Mouse (Mus musculus) heart, adult 2 months (tissue): ENCODE data around the gene Gnl2. TPM values are rescaled to one million over a fixed set of nuclear protein-coding genes. Genes with fewer than 3 reads are reported as not detected.
A peak's percentile ranks its signal among the peaks of the same experiment; 100 is the strongest.

Source experiments
- DNase-seq, 2 experiments: peaks; one replicate each; pipeline ENCODE4 v3.0.0; 2021
- H3K27ac ChIP-seq: fragments of 200-600 bp; 2 replicates; pipeline ENCODE4 v1.8.1; 2022
- H3K27me3 ChIP-seq: fragments of 200-500 bp; 2 replicates; pipeline ENCODE4 v1.6.1; 2012; ENCODE audit warnings: mild to moderate bottlenecking, low read length, inconsistent platforms, mixed read lengths; ENCODE audit not compliant: control insufficient read depth, insufficient read depth
- H3K36me3 ChIP-seq: fragments of 200-500 bp; 2 replicates; pipeline ENCODE4 v1.6.1; 2012; ENCODE audit warnings: low read length, inconsistent platforms; ENCODE audit not compliant: control insufficient read depth, insufficient read depth
- H3K4me1 ChIP-seq: fragments of 200-500 bp; 2 replicates; pipeline ENCODE4 v1.6.1; 2011; ENCODE audit warnings: low read length; ENCODE audit not compliant: control insufficient read depth, insufficient read depth
- H3K4me3 ChIP-seq: fragments of 200-600 bp; 2 replicates; pipeline ENCODE4 v1.8.1; 2022
- H3K79me2 ChIP-seq: fragments of 200-500 bp; replicated peaks from 2 replicates; pipeline ENCODE4 v1.6.1; 2012; ENCODE audit warnings: mild to moderate bottlenecking, inconsistent platforms, low read length, moderate library complexity, mixed read lengths; ENCODE audit not compliant: control insufficient read depth, insufficient read depth
- H3K9ac ChIP-seq: fragments of 200-500 bp; 2 replicates; pipeline ENCODE4 v1.6.1; 2012; ENCODE audit warnings: low read depth, mild to moderate bottlenecking, control low read depth, inconsistent platforms, low read length, mixed read lengths
- CTCF ChIP-seq: fragments of 200-600 bp; IDR thresholded peaks from 2 replicates; pipeline ENCODE4 v1.8.1; 2022; ENCODE audit warnings: antibody characterized with exemption, mild to moderate bottlenecking, moderate library complexity
- EP300 ChIP-seq: fragments of 200-500 bp; IDR thresholded peaks from 2 replicates; pipeline ENCODE4 v1.6.1; 2011; ENCODE audit warnings: low read depth, low read length, control low read depth; ENCODE audit not compliant: insufficient read depth
- POLR2A ChIP-seq: fragments of 200-500 bp; IDR thresholded peaks from 2 replicates; pipeline ENCODE4 v1.6.1; 2011; ENCODE audit warnings: mild to moderate bottlenecking, low read depth, low read length, control low read depth; ENCODE audit not compliant: insufficient read depth
- WGBS: fragments of 180-500 bp; shearing (Covaris S2); methylation state at CpG from one replicate; pipeline ENCODE4 v1.1.7; 2018; 5-methylcytosine and 5-hydroxymethylcytosine counted together
- intact Hi-C: fragments of 180-260 bp; cut with DNase I; formaldehyde crosslinking; loops from one replicate; pipeline ENCODE4 v1.15.1; 2025
- polyA plus RNA-seq: library from polyadenylated mRNA; depleted of rRNA; stranded (reverse); fragments of >200 nt; gene quantifications from 2 replicates; pipeline ENCODE4 v1.2.3, GENCODE M21; 2012; rRNA removed
- total RNA-seq, 2 experiments: library from RNA; stranded (reverse); gene quantifications; 2 replicates each; pipeline ENCODE4 v1.2.3; 2021

Gene Gnl2
- total and polyA plus RNA-seq, 3 experiments: 12.2 to 28.7 (median 27.7) TPM

DNA sequence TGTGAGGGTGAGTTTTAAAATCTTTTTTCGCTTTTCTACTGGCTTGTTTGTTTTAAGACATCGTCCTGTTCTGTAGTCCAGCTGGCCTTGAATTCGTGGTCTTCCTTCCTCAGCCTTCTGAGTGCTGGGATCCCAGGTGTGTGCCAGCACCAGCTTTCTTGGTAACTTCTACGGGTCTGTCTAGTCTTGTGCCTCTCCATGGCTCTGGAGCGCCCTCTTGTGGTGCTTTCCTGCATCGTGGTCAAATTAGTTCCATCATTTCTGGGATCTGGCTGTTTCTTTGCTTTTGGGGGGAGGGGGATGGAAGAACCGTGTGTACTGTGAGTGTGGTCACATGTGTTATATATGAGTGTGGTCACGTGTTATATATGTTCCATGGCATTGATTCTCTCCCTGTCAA is 83.1 kb downstream of the Gnl2 start:
- peak; percentile 72 to 86 for DNase-seq
- 0 out of 2 replicates have a peak, but pooled peaks have one; percentile 32 for TF ChIP-seq EP300
- TF ChIP-seq CTCF: no peak; the same call in 1 of the 2 replicates
- TF ChIP-seq POLR2A: no peak
- no peak overlapping the region for H3K9ac ChIP-seq
- no peaks in the 10 kb centered on the region for H3K4me1 ChIP-seq
- no peak overlapping the region for H3K27ac ChIP-seq
- H3K4me3 ChIP-seq: no peak overlapping the region
- H3K36me3 ChIP-seq: no peaks in the 10 kb centered on the region
- 11% methylated on average over 8 of the region's 8 CpGs for WGBS
- no peaks in the 10 kb centered on the region for H3K79me2 ChIP-seq
- intact Hi-C loops: loop anchor here (1.0 kb wide), 1 partner anchor 156 kb away; no protein-coding TSS in a partner anchor
- no peaks in the 10 kb centered on the region for H3K27me3 ChIP-seq

DNA sequence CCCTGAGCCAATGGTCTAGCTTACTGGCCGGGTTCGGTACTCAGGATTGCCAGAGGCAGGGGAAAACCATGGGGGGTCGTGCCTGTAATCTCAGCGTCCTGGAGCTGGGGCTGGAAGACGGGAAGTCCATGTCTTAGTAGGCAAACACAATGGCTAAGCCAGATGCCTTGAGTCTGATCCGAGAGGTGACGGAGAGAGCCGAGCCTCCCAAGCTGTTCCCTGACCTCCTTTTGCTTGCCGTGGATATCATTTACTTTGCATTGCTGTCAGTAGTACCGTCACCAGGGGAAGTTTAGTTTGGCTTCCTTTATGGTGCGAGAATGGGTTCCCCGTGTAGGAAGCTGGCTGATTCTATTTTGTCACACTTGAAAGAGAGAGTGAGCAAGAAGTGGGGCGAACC is 84.9 kb downstream of the Gnl2 start:
- Histone ChIP-seq H3K79me2 (no peaks in the 10 kb centered on the region), H3K9ac (no peak overlapping the region), H3K36me3 (no peaks in the 10 kb centered on the region), H3K27ac (no peak overlapping the region), H3K4me1 (no peaks in the 10 kb centered on the region), H3K4me3 (no peak overlapping the region), H3K27me3 (no peaks in the 10 kb centered on the region)
- 63% methylated on average over 13 of the region's 13 CpGs for WGBS
- DNase-seq: no peak
- intact Hi-C loops: no loop called here
- TF ChIP-seq CTCF: no peak
- TF ChIP-seq POLR2A: no peak
- TF ChIP-seq EP300: no peak

Other genes starting within 250 kb of the Gnl2 start
- 10 to 100 TPM; 15.3 to 15.7 TPM for gene Mtf1, start 214.5 kb upstream of the Gnl2 start, total RNA-seq
- 4.7 and 9.1 TPM in 2 replicates for gene Mtf1, start 214.5 kb upstream of the Gnl2 start, polyA plus RNA-seq
- 10 to 100 TPM; 21.6 to 22.6 TPM for gene Yrdc, start 165.9 kb upstream of the Gnl2 start, total RNA-seq
- 18.4 and 38.6 TPM in 2 replicates for gene Yrdc, start 165.9 kb upstream of the Gnl2 start, polyA plus RNA-seq
- gene 1110065P20Rik, start 165.4 kb upstream of the Gnl2 start, total RNA-seq: 10 to 100 TPM; 18.6 to 20.4 TPM
- 26.3 and 28.0 TPM in 2 replicates for gene 1110065P20Rik, start 165.4 kb upstream of the Gnl2 start, polyA plus RNA-seq
- gene Maneal, start 154.4 kb upstream of the Gnl2 start, total RNA-seq: under 1 TPM; 0.23 to 0.34 TPM
- gene Maneal, start 154.4 kb upstream of the Gnl2 start, polyA plus RNA-seq: 0.41 and 0.88 TPM in 2 replicates
- gene Epha10, start 135.7 kb upstream of the Gnl2 start, total RNA-seq: not detected
- gene Epha10, start 135.7 kb upstream of the Gnl2 start, polyA plus RNA-seq: 0.02 TPM in 1 of 2 replicates, not detected in the other
- 1 to 10 TPM; 6.1 to 8.4 TPM for gene 9930104L06Rik, start 79.5 kb upstream of the Gnl2 start, total RNA-seq
- gene 9930104L06Rik, start 79.5 kb upstream of the Gnl2 start, polyA plus RNA-seq: 5.9 and 7.5 TPM in 2 replicates
- gene Cdca8, start 77.3 kb upstream of the Gnl2 start, total RNA-seq: under 1 TPM; 0.52 to 0.59 TPM
- 0.35 and 0.57 TPM in 2 replicates for gene Cdca8, start 77.3 kb upstream of the Gnl2 start, polyA plus RNA-seq
- 1 to 10 TPM; 2.7 to 4.4 TPM for gene Rspo1, start 30.2 kb upstream of the Gnl2 start, total RNA-seq
- 3.9 and 4.0 TPM in 2 replicates for gene Rspo1, start 30.2 kb upstream of the Gnl2 start, polyA plus RNA-seq
- gene Dnali1, start 49.1 kb downstream of the Gnl2 start, total RNA-seq: not detected
- 1.4 TPM in 1 of 2 replicates, not detected in the other for gene Dnali1, start 49.1 kb downstream of the Gnl2 start, polyA plus RNA-seq
- 1 to 10 TPM; 7.4 to 7.5 TPM for gene Snip1, start 50.1 kb downstream of the Gnl2 start, total RNA-seq
- 4.4 and 8.2 TPM in 2 replicates for gene Snip1, start 50.1 kb downstream of the Gnl2 start, polyA plus RNA-seq
- 10 to 100 TPM; 21.2 to 21.6 TPM for gene Meaf6, start 68.5 kb downstream of the Gnl2 start, total RNA-seq
- 15.7 and 17.6 TPM in 2 replicates for gene Meaf6, start 68.5 kb downstream of the Gnl2 start, polyA plus RNA-seq
- gene Zc3h12a, start 111.3 kb downstream of the Gnl2 start, total RNA-seq: 1 to 10 TPM; 3.0 to 4.8 TPM
- gene Zc3h12a, start 111.3 kb downstream of the Gnl2 start, polyA plus RNA-seq: 5.0 TPM in 2 replicates